Mouse (Mus musculus): Measurements from ENCODE around the gene Nsmce3. TPM values are rescaled to one million over a fixed set of nuclear protein-coding genes. Genes with fewer than 3 reads are reported as not detected.

Nsmce3 gene
- 10.4 and 10.7 TPM in 2 replicates for polyA plus RNA-seq (2016; fragmentation: Nextera tagmentation; extraction: Ambion mirVana)

DNA sequence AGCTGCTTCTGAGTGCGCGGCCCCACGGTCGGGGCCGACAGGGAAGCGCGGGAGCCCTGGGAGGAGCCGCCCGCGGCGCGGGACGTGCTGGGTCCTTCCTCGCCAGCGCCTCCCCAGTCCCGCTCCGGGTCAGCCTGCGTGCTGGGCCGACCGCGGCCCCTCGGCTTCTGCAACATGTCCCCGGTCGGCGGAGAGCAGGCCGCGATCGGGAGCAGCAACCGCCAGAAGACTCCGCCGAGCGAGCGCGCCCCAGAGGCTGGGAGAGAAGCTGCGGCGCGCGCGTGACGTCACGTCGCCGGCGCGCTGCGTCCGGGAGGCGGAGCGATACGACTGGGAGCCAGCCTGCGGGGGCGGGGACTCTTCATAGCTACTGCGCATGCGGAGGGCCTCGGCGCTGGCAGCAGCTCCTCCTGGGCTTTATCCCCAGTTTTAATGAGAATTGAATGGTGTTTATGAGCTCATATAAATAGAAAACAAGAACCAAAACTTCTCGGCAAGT, at the start of gene Nsmce3:
Gene Nsmce3, minus strand, starts transcription at position 255 of the 499 bp plus-strand sequence.
- Histone ChIP-seq H3K27me3 (no peaks in the 10 kb centered on the region), H3K4me3 (replicated peaks) (peak within 1 kb of the TSS; percentile 90), H3K36me3 (replicated peaks) (no peaks in the 10 kb centered on the region), H3K9me3 (no peaks in the 10 kb centered on the region), H3K4me1 (peaks cover 32% of the 10 kb centered on the region), H3K9ac (peak within 1 kb of the TSS; percentile 90), H3K27ac (peak within 1 kb of the TSS; percentile 95), H3K4me2 (peak within 1 kb of the TSS; percentile 78)
- ATAC-seq (ENCODE audit: low FRiP score), result peak; percentile 95
- WGBS, result 0% methylated on average over 56 of the region's 57 CpGs

GRCm38 (mm10) chr7:64921189-64921588, 48.4 kb upstream of the Nsmce3 start:
- Histone ChIP-seq H3K27ac (0 out of 2 replicates have a peak overlapping the region, but pooled peaks have one; percentile 21), H3K4me1 (peaks cover 8% of the 10 kb centered on the region), H3K27me3 (no peaks in the 10 kb centered on the region), H3K9me3 (no peaks in the 10 kb centered on the region), H3K4me2 (no peak overlapping the region), H3K9ac (no peak overlapping the region), H3K36me3 (replicated peaks) (no peaks in the 10 kb centered on the region), H3K4me3 (replicated peaks) (no peak overlapping the region)
- 63% methylated on average over 13 of the region's 13 CpGs for WGBS
- no peak for ATAC-seq (ENCODE audit: low FRiP score)

GRCm38 (mm10) chr7:64920735-64921134, 47.9 kb upstream of the Nsmce3 start:
- Histone ChIP-seq H3K27ac (no peak overlapping the region), H3K4me3 (replicated peaks) (no peak overlapping the region), H3K36me3 (replicated peaks) (no peaks in the 10 kb centered on the region), H3K4me1 (peaks cover 8% of the 10 kb centered on the region), H3K4me2 (no peak overlapping the region), H3K27me3 (no peaks in the 10 kb centered on the region), H3K9ac (no peak overlapping the region), H3K9me3 (no peaks in the 10 kb centered on the region)
- ATAC-seq (ENCODE audit: low FRiP score), result no peak
- 20% methylated on average over 5 of the region's 5 CpGs for WGBS

GRCm38 (mm10) chr7:64916654-64917053, 43.9 kb upstream of the Nsmce3 start:
- 62% methylated on average over 7 of the region's 7 CpGs for whole genome bisulfite sequencing
- no peak overlapping the region for H3K4me3 ChIP-seq (replicated peaks)
- H3K4me2 ChIP-seq, result no peak overlapping the region
- H3K4me1 ChIP-seq, result peaks cover 8% of the 10 kb centered on the region
- no peaks in the 10 kb centered on the region for H3K27me3 ChIP-seq
- H3K9me3 ChIP-seq, result no peaks in the 10 kb centered on the region
- H3K36me3 ChIP-seq (replicated peaks), result no peaks in the 10 kb centered on the region
- H3K27ac ChIP-seq, result peak overlapping the region; percentile 14; the same call in 1 of the 2 replicates
- no peak overlapping the region for H3K9ac ChIP-seq
- 0 out of 2 replicates have a peak, but pooled peaks have one; percentile 39 for ATAC-seq (ENCODE audit: low FRiP score)

- no peak overlapping the region for H3K4me2 ChIP-seq
- WGBS, result 67% methylated on average over 2 of the region's 2 CpGs
- no peak overlapping the region for H3K9ac ChIP-seq
- H3K27ac ChIP-seq, result no peak overlapping the region; the same call in 1 of the 2 replicates
- H3K4me3 ChIP-seq (replicated peaks), result no peak overlapping the region
- ATAC-seq (ENCODE audit: low FRiP score), result no peak
- H3K27me3 ChIP-seq, result no peaks in the 10 kb centered on the region
- no peaks in the 10 kb centered on the region for H3K9me3 ChIP-seq
- no peaks in the 10 kb centered on the region for H3K4me1 ChIP-seq
- H3K36me3 ChIP-seq (replicated peaks), result no peaks in the 10 kb centered on the region
Measured at GRCm38 (mm10) chr7:64915121-64915520, 42.3 kb upstream of the Nsmce3 start.

GRCm38 (mm10) chr7:64911945-64912344, 39.1 kb upstream of the Nsmce3 start:
- H3K4me3 ChIP-seq (replicated peaks), result no peak overlapping the region
- no peaks in the 10 kb centered on the region for H3K36me3 ChIP-seq (replicated peaks)
- H3K4me2 ChIP-seq, result no peak overlapping the region
- 83% methylated on average over 2 of the region's 2 CpGs for WGBS
- H3K4me1 ChIP-seq, result no peaks in the 10 kb centered on the region
- no peaks in the 10 kb centered on the region for H3K27me3 ChIP-seq
- no peak for ATAC-seq (ENCODE audit: low FRiP score)
- H3K27ac ChIP-seq, result no peak overlapping the region
- H3K9me3 ChIP-seq, result no peaks in the 10 kb centered on the region
- H3K9ac ChIP-seq, result no peak overlapping the region

GRCm38 (mm10) chr7:64910208-64910607, 37.4 kb upstream of the Nsmce3 start:
- no peak overlapping the region for H3K9ac ChIP-seq
- H3K9me3 ChIP-seq, result no peaks in the 10 kb centered on the region
- no peak for ATAC-seq (ENCODE audit: low FRiP score)
- no peak overlapping the region for H3K4me3 ChIP-seq (replicated peaks)
- H3K4me1 ChIP-seq, result no peaks in the 10 kb centered on the region
- H3K4me2 ChIP-seq, result no peak overlapping the region
- H3K27ac ChIP-seq, result no peak overlapping the region
- no peaks in the 10 kb centered on the region for H3K27me3 ChIP-seq
- no peaks in the 10 kb centered on the region for H3K36me3 ChIP-seq (replicated peaks)
- 78% methylated on average over 2 of the region's 2 CpGs for WGBS

GRCm38 (mm10) chr7:64906955-64907354, 34.2 kb upstream of the Nsmce3 start:
- Histone ChIP-seq H3K9me3 (no peaks in the 10 kb centered on the region), H3K27ac (no peak overlapping the region), H3K36me3 (replicated peaks) (no peaks in the 10 kb centered on the region), H3K4me1 (no peaks in the 10 kb centered on the region), H3K27me3 (no peaks in the 10 kb centered on the region), H3K4me3 (replicated peaks) (no peak overlapping the region), H3K4me2 (no peak overlapping the region), H3K9ac (no peak overlapping the region)
- no peak for ATAC-seq (ENCODE audit: low FRiP score)
- 90% methylated on average over 5 of the region's 5 CpGs for WGBS

DNA sequence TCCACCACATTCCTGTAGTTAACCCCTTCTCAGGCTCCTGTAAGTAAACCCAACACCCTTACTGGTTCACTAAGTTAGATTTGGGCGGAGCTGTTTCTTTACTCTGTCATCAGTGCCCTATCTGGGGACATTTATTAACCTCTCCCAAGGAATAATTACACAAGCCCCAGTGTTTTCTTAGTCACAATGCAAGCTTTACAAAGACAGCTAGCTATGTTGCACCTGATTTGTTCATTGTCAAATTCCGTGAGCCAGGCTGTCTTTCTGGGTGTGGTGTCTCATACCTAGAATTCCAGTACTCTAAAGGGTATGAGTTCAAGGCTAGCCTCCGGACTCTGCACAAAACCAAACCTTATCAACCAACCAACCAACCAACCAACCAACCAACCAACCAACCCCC, 32.7 kb upstream of the Nsmce3 start:
- WGBS, result 91% methylated on average over 3 of the region's 3 CpGs
- no peaks in the 10 kb centered on the region for H3K36me3 ChIP-seq (replicated peaks)
- H3K4me1 ChIP-seq, result no peaks in the 10 kb centered on the region
- no peak for ATAC-seq (ENCODE audit: low FRiP score)
- H3K9me3 ChIP-seq, result no peaks in the 10 kb centered on the region
- no peak overlapping the region for H3K4me3 ChIP-seq (replicated peaks)
- no peaks in the 10 kb centered on the region for H3K27me3 ChIP-seq
- no peak overlapping the region for H3K27ac ChIP-seq
- H3K4me2 ChIP-seq, result no peak overlapping the region
- no peak overlapping the region for H3K9ac ChIP-seq

GRCm38 (mm10) chr7:64900249-64900648, 27.5 kb upstream of the Nsmce3 start:
- no peak overlapping the region for H3K27ac ChIP-seq
- H3K4me3 ChIP-seq (replicated peaks), result no peak overlapping the region
- no peak overlapping the region for H3K4me2 ChIP-seq
- H3K4me1 ChIP-seq, result peaks cover 8% of the 10 kb centered on the region; the same call in 1 of the 2 replicates
- no peaks in the 10 kb centered on the region for H3K27me3 ChIP-seq
- H3K9ac ChIP-seq, result no peak overlapping the region
- H3K9me3 ChIP-seq, result no peaks in the 10 kb centered on the region
- WGBS, result 87% methylated on average over 2 of the region's 2 CpGs
- no peaks in the 10 kb centered on the region for H3K36me3 ChIP-seq (replicated peaks)
- no peak for ATAC-seq (ENCODE audit: low FRiP score)

GRCm38 (mm10) chr7:64896587-64896986, 23.8 kb upstream of the Nsmce3 start:
- H3K4me1 ChIP-seq, result peaks cover 8% of the 10 kb centered on the region; the same call in 1 of the 2 replicates
- H3K9me3 ChIP-seq, result no peaks in the 10 kb centered on the region
- H3K9ac ChIP-seq, result no peak overlapping the region
- ATAC-seq (ENCODE audit: low FRiP score), result no peak
- H3K4me2 ChIP-seq, result no peak overlapping the region
- H3K27ac ChIP-seq, result no peak overlapping the region
- no peaks in the 10 kb centered on the region for H3K27me3 ChIP-seq
- whole genome bisulfite sequencing, result 82% methylated on average over 6 of the region's 6 CpGs
- H3K4me3 ChIP-seq (replicated peaks), result no peak overlapping the region
- H3K36me3 ChIP-seq (replicated peaks), result no peaks in the 10 kb centered on the region

GRCm38 (mm10) chr7:64895685-64896101, 22.9 kb upstream of the Nsmce3 start:
- ATAC-seq (ENCODE audit: low FRiP score), result 0 out of 2 replicates have a peak, but pooled peaks have one; percentile 49
- H3K27me3 ChIP-seq, result no peaks in the 10 kb centered on the region
- no peak overlapping the region for H3K9ac ChIP-seq
- H3K4me1 ChIP-seq, result peaks cover 8% of the 10 kb centered on the region; the same call in 1 of the 2 replicates
- H3K4me2 ChIP-seq, result no peak overlapping the region
- H3K9me3 ChIP-seq, result no peaks in the 10 kb centered on the region
- no peaks in the 10 kb centered on the region for H3K36me3 ChIP-seq (replicated peaks)
- 58% methylated on average over 5 of the region's 5 CpGs for WGBS
- 0 out of 2 replicates have a peak overlapping the region, but pooled peaks have one; percentile 5 for H3K27ac ChIP-seq
- H3K4me3 ChIP-seq (replicated peaks), result no peak overlapping the region

GRCm38 (mm10) chr7:64891139-64891538, 18.3 kb upstream of the Nsmce3 start:
- no peak overlapping the region for H3K4me3 ChIP-seq (replicated peaks)
- no peak overlapping the region for H3K9ac ChIP-seq
- H3K36me3 ChIP-seq (replicated peaks), result no peaks in the 10 kb centered on the region
- H3K27ac ChIP-seq, result no peak overlapping the region
- WGBS, result 84% methylated on average over 3 of the region's 3 CpGs
- H3K4me2 ChIP-seq, result no peak overlapping the region
- H3K27me3 ChIP-seq, result no peaks in the 10 kb centered on the region
- H3K4me1 ChIP-seq, result peaks cover 8% of the 10 kb centered on the region; the same call in 1 of the 2 replicates
- no peak for ATAC-seq (ENCODE audit: low FRiP score)
- no peaks in the 10 kb centered on the region for H3K9me3 ChIP-seq

Data from forebrain, embryonic 12.5 days (tissue).